Mouse (Mus musculus): ENCODE results near the gene Cnn1.

- no peak for TF ChIP-seq EP300 (IDR thresholded peaks at IDR 0.05; ENCODE audit: low read depth)
- TF ChIP-seq CTCF (IDR thresholded peaks at IDR 0.05; ENCODE audit: low read depth) = peak; percentile 91
Observed at GRCm38 (mm10) chr9:22117754-22118456, 18.9 kb downstream of the Cnn1 start.
